Mouse (Mus musculus): ENCODE data around the gene Cilp. TPM values are rescaled to one million over a fixed set of nuclear protein-coding genes. Genes with fewer than 3 reads are reported as not detected.
"Not testable (repeated sequence)": the region's sequence is repeated elsewhere in the genome, so short reads cannot be mapped to it uniquely, and the experiment has no call there.

Gene Cilp
- polyA plus RNA-seq, 1 experiment from 2014 or later = 0.64 TPM

GRCm38 (mm10) chr9:65281536-65282151, 16.7 kb downstream of the Cilp start:
- H3K36me3 ChIP-seq (ENCODE audit: control insufficient read depth, insufficient read depth, low read length) = no peaks in the 10 kb centered on the region

GRCm38 (mm10) chr9:65283301-65283700, 18.3 kb downstream of the Cilp start:
- no peaks in the 10 kb centered on the region for H3K27me3 ChIP-seq (ENCODE audit: control insufficient read depth, insufficient read depth, low read length)

More at GRCm38 (mm10) chr9:65281536-65282151, 16.7 kb downstream of the Cilp start:
- no peak overlapping the region for H3K4me3 ChIP-seq (ENCODE audit: low read length)
- H3K27ac ChIP-seq (ENCODE audit: low read depth, low read length) = no peak overlapping the region
- H3K27me3 ChIP-seq (ENCODE audit: control insufficient read depth, insufficient read depth, low read length) = no peaks in the 10 kb centered on the region
- H3K4me1 ChIP-seq (ENCODE audit: control insufficient read depth, insufficient read depth, low read length) = no peaks in the 10 kb centered on the region
- no peak overlapping the region for H3K9ac ChIP-seq (ENCODE audit: low read depth, low read length)
- H3K9me3 ChIP-seq (ENCODE audit: control insufficient read depth, low read length) = no peaks in the 10 kb centered on the region
- no peak overlapping the region for H3K4me2 ChIP-seq (replicated peaks; ENCODE audit: low read depth, low read length)
- 75% methylated on average over 5 of the region's 5 CpGs for WGBS
- no peak for ATAC-seq (ENCODE audit: low FRiP score, low TSS enrichment)

GRCm38 (mm10) chr9:65288252-65288651, 23.3 kb downstream of the Cilp start:
- not testable (repeated sequence) for ATAC-seq (ENCODE audit: low FRiP score, low TSS enrichment); H3K4me2 ChIP-seq (replicated peaks; ENCODE audit: low read depth, low read length); H3K36me3 ChIP-seq (ENCODE audit: control insufficient read depth, insufficient read depth, low read length); H3K4me3 ChIP-seq (ENCODE audit: low read length); H3K9ac ChIP-seq (ENCODE audit: low read depth, low read length); H3K9me3 ChIP-seq (ENCODE audit: control insufficient read depth, low read length); H3K4me1 ChIP-seq (ENCODE audit: control insufficient read depth, insufficient read depth, low read length); H3K27ac ChIP-seq (ENCODE audit: low read depth, low read length); H3K27me3 ChIP-seq (ENCODE audit: control insufficient read depth, insufficient read depth, low read length)
- 88% methylated on average over 5 of the region's 5 CpGs for WGBS

More at GRCm38 (mm10) chr9:65283301-65283700, 18.3 kb downstream of the Cilp start:
- WGBS = 2% methylated on average over 3 of the region's 3 CpGs
- Histone ChIP-seq H3K9ac (ENCODE audit: low read depth, low read length) (no peak overlapping the region), H3K4me2 (replicated peaks; ENCODE audit: low read depth, low read length) (no peak overlapping the region), H3K4me1 (ENCODE audit: control insufficient read depth, insufficient read depth, low read length) (no peaks in the 10 kb centered on the region), H3K4me3 (ENCODE audit: low read length) (no peak overlapping the region), H3K36me3 (ENCODE audit: control insufficient read depth, insufficient read depth, low read length) (no peaks in the 10 kb centered on the region), H3K9me3 (ENCODE audit: control insufficient read depth, low read length) (no peaks in the 10 kb centered on the region), H3K27ac (ENCODE audit: low read depth, low read length) (no peak overlapping the region)
- 0 out of 2 replicates have a peak, but pooled peaks have one; percentile 39 for ATAC-seq (ENCODE audit: low FRiP score, low TSS enrichment)

- Histone ChIP-seq H3K36me3 (ENCODE audit: control insufficient read depth, insufficient read depth, low read length) (no peaks in the 10 kb centered on the region), H3K27me3 (ENCODE audit: control insufficient read depth, insufficient read depth, low read length) (no peaks in the 10 kb centered on the region), H3K4me2 (replicated peaks; ENCODE audit: low read depth, low read length) (no peak overlapping the region), H3K27ac (ENCODE audit: low read depth, low read length) (no peak overlapping the region), H3K9ac (ENCODE audit: low read depth, low read length) (no peak overlapping the region), H3K4me3 (ENCODE audit: low read length) (no peak overlapping the region), H3K9me3 (ENCODE audit: control insufficient read depth, low read length) (no peaks in the 10 kb centered on the region), H3K4me1 (ENCODE audit: control insufficient read depth, insufficient read depth, low read length) (no peaks in the 10 kb centered on the region)
- 93% methylated on average over 4 of the region's 4 CpGs for WGBS
- no peak for ATAC-seq (ENCODE audit: low FRiP score, low TSS enrichment)
Observed at GRCm38 (mm10) chr9:65289988-65290387, 25.0 kb downstream of the Cilp start.

- no peak overlapping the region for H3K27ac ChIP-seq (ENCODE audit: low read depth, low read length)
- H3K9ac ChIP-seq (ENCODE audit: low read depth, low read length) = no peak overlapping the region
- no peaks in the 10 kb centered on the region for H3K9me3 ChIP-seq (ENCODE audit: control insufficient read depth, low read length)
- H3K4me1 ChIP-seq (ENCODE audit: control insufficient read depth, insufficient read depth, low read length) = peaks cover 7% of the 10 kb centered on the region
- no peak overlapping the region for H3K4me2 ChIP-seq (replicated peaks; ENCODE audit: low read depth, low read length)
- no peak overlapping the region for H3K4me3 ChIP-seq (ENCODE audit: low read length)
- WGBS = 92% methylated on average over 3 of the region's 3 CpGs
- no peak for ATAC-seq (ENCODE audit: low FRiP score, low TSS enrichment)
- peaks cover 7% of the 10 kb centered on the region; the same call in 1 of the 2 replicates for H3K36me3 ChIP-seq (ENCODE audit: control insufficient read depth, insufficient read depth, low read length)
- no peaks in the 10 kb centered on the region for H3K27me3 ChIP-seq (ENCODE audit: control insufficient read depth, insufficient read depth, low read length)
Observed at GRCm38 (mm10) chr9:65292421-65292820, 27.4 kb downstream of the Cilp start.

GRCm38 (mm10) chr9:65293119-65293518, 28.1 kb downstream of the Cilp start:
- ATAC-seq (ENCODE audit: low FRiP score, low TSS enrichment) = no peak
- Histone ChIP-seq H3K27ac (ENCODE audit: low read depth, low read length) (peak overlapping the region; percentile 39; the same call in 1 of the 2 replicates), H3K27me3 (ENCODE audit: control insufficient read depth, insufficient read depth, low read length) (no peaks in the 10 kb centered on the region), H3K9ac (ENCODE audit: low read depth, low read length) (peak overlapping the region; percentile 70), H3K9me3 (ENCODE audit: control insufficient read depth, low read length) (no peaks in the 10 kb centered on the region), H3K4me2 (replicated peaks; ENCODE audit: low read depth, low read length) (peak overlapping the region; percentile 51), H3K4me3 (ENCODE audit: low read length) (peak overlapping the region; percentile 97), H3K36me3 (ENCODE audit: control insufficient read depth, insufficient read depth, low read length) (peaks cover 12% of the 10 kb centered on the region), H3K4me1 (ENCODE audit: control insufficient read depth, insufficient read depth, low read length) (peaks cover 7% of the 10 kb centered on the region)
- WGBS = 27% methylated on average over 5 of the region's 5 CpGs

GRCm38 (mm10) chr9:65293580-65293972, 28.6 kb downstream of the Cilp start:
- peak overlapping the region; percentile 70 for H3K9ac ChIP-seq (ENCODE audit: low read depth, low read length)

GRCm38 (mm10) chr9:65293973-65294715, 29.2 kb downstream of the Cilp start, which contains the start of gene Clpx:
Gene Clpx, plus strand, starts transcription at chr9:65294260.
- peak within 1 kb of the TSS; percentile 93 for H3K9ac ChIP-seq (ENCODE audit: low read depth, low read length)
- no peaks in the 10 kb centered on the region for H3K9me3 ChIP-seq (ENCODE audit: control insufficient read depth, low read length)
- peaks cover 12% of the 10 kb centered on the region for H3K36me3 ChIP-seq (ENCODE audit: control insufficient read depth, insufficient read depth, low read length)
- H3K4me2 ChIP-seq (replicated peaks; ENCODE audit: low read depth, low read length) = peak within 1 kb of the TSS; percentile 59
- H3K27me3 ChIP-seq (ENCODE audit: control insufficient read depth, insufficient read depth, low read length) = no peaks in the 10 kb centered on the region
- WGBS = under 1% methylated on average over 71 of the region's 71 CpGs
- peak within 1 kb of the TSS; percentile 97 for H3K4me3 ChIP-seq (ENCODE audit: low read length)
- peak; percentile 99 for ATAC-seq (ENCODE audit: low FRiP score, low TSS enrichment)
- peaks cover 7% of the 10 kb centered on the region for H3K4me1 ChIP-seq (ENCODE audit: control insufficient read depth, insufficient read depth, low read length)
- peak within 1 kb of the TSS; percentile 71; the same call in 1 of the 2 replicates for H3K27ac ChIP-seq (ENCODE audit: low read depth, low read length)

More at GRCm38 (mm10) chr9:65293580-65293972, 28.6 kb downstream of the Cilp start:
- Histone ChIP-seq H3K9me3 (ENCODE audit: control insufficient read depth, low read length) (no peaks in the 10 kb centered on the region), H3K4me3 (ENCODE audit: low read length) (peak overlapping the region; percentile 97), H3K4me1 (ENCODE audit: control insufficient read depth, insufficient read depth, low read length) (peaks cover 7% of the 10 kb centered on the region), H3K4me2 (replicated peaks; ENCODE audit: low read depth, low read length) (peak overlapping the region; percentile 51), H3K27ac (ENCODE audit: low read depth, low read length) (peak overlapping the region; percentile 39; the same call in 1 of the 2 replicates), H3K27me3 (ENCODE audit: control insufficient read depth, insufficient read depth, low read length) (no peaks in the 10 kb centered on the region), H3K36me3 (ENCODE audit: control insufficient read depth, insufficient read depth, low read length) (peaks cover 12% of the 10 kb centered on the region)
- peak; percentile 1; the same call in 1 of the 2 replicates for ATAC-seq (ENCODE audit: low FRiP score, low TSS enrichment)
- under 1% methylated on average over 9 of the region's 9 CpGs for WGBS

All from kidney, embryonic 14.5 days (tissue).